Comparison of ENCODE assay signal across 8 mouse cellular contexts in genomic region chr10:20042081-20042480, GRCm38 (mm10).
"Had no signal": no experiment of that assay in that cellular context is flagged by ENCODE, and none has a peak within 500 bp of the region (broad histone marks: within the 10 kb centered on the region; RNA-seq: fewer than 3 reads in every experiment).

No protein-coding gene starts in this region.

- ATAC-seq: midbrain, embryonic 16.5 days had no signal

- DNase-seq: kidney, postnatal 36 days; layer of hippocampus, adult 9-11 months; lung, adult 18-20 months; retina, postnatal 1 day; right cerebral cortex, postnatal 4 days; spleen, adult 18-20 months; thymus, postnatal 36 days had no signal
